Mouse (Mus musculus): ENCODE data around the gene Fuca2.
A peak's percentile ranks its signal among the peaks of the same experiment; 100 is the strongest.
"Not testable (repeated sequence)": the region's sequence is repeated elsewhere in the genome, so short reads cannot be mapped to it uniquely, and the experiment has no call there.

Gene Fuca2

GRCm38 (mm10) chr10:13499331-13499730 is at the start of gene Fuca2:
TSS of gene Fuca2 (plus strand) at chr10:13499540.
- peak; percentile 39 for DNase-seq

GRCm38 (mm10) chr10:13451640-13452039 is 47.7 kb upstream of the Fuca2 start:
- no peak for DNase-seq

GRCm38 (mm10) chr10:13453200-13453990 is 45.9 kb upstream of the Fuca2 start:
- no peak for DNase-seq

GRCm38 (mm10) chr10:13464295-13464694 is 35.0 kb upstream of the Fuca2 start:
- DNase-seq = not testable (repeated sequence)

GRCm38 (mm10) chr10:13466925-13467324 is 32.4 kb upstream of the Fuca2 start:
- DNase-seq = no peak

DNA sequence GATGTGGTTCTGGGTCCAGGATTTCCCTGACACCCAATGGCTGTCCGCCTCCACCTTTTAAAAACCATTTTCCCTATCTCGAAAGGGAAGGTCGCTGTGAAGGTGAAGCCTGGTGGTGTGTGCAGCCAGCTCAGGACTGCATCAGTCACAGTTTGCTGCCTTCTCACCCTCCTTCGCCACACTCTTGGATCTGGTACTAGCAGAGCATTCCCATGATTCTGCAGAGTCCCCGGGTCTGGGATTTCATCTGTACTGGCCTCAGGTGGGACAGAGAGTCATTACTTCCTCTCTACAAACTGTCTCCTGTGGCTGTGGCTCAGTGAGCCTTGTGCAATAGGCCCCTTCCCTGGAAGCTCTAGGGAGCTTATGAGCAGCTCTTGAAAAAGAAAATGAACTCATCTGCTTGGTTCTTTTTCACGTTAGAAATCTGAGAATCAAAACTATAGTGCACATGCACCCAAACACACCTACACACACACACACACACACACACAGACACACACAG is 31.3 kb upstream of the Fuca2 start:
- not testable (repeated sequence) for DNase-seq

GRCm38 (mm10) chr10:13470236-13470635 is 29.1 kb upstream of the Fuca2 start:
- no peak for DNase-seq

DNA sequence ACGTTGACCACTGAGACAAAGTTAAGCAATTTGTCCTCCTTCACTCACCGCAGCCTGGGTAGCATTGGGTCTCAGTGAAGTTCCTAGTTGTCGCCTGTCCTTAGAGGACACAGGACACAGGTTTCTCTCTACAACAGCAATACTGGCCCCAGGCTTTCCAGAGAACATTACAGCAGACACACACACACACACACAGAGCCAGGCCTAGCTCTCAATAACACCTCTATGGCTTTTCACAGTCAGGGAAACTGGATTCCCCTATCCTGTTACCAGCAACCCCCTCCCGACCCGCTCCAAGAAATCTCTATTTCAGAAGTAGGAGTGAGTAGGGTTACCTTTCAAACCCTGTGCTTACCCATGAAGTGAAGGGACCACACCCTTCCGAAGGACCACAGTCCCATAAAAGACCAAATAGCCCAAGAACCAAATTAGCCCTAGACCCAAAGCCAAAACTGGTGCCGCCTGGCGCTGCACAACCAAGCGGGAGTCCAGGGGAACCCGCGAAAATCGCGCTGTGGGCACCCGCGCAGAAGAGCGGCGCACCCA is 26.0 kb upstream of the Fuca2 start:
- DNase-seq = no peak

- peak; percentile 75 for DNase-seq
Measured at GRCm38 (mm10) chr10:13473833-13474567, 25.3 kb upstream of the Fuca2 start, which contains the start of gene Phactr2. TSS of gene Phactr2 (minus strand) at chr10:13474412.

DNA sequence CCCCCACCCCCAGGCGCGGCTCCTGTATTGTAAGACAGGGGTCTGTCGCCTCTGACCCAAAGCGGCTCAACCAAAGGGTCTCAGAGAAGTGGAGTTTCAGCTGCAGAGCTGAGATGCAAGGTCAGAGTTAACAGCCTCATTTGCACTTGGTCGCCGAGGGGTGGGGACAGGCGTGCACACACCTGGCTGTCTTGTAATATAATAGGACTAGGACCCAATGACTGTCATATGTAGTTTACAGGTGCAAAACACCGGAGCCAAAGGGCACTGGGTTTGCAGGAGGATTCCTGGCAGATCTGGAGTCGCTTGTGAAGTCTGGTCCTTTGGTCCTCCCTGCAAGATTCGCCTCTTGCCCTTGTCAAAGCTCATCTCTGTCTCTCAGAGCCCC is 24.8 kb upstream of the Fuca2 start:
- DNase-seq = no peak

DNA sequence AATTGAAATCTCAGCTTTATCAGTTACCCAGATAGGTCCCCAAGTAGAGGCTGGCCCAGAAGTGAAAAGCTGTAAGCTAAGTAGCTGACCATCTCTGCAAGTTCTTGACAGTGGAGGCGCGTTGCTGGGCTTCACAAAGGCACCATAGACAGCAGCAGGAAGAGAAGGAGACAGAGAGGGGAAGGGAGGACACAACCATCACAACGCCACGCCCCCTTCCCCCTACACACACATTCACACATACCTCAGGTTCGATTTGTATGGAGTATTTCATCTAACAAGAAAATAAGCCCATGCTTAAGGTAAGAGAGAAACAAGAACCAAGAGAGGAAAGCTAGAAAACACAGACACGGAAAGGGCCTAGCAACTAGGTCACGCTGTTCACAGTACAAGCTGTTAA is 24.2 kb upstream of the Fuca2 start:
- DNase-seq = peak; percentile 63

GRCm38 (mm10) chr10:13479341-13479740 is 20.0 kb upstream of the Fuca2 start:
- DNase-seq = no peak

- no peak for DNase-seq
Measured at GRCm38 (mm10) chr10:13485958-13486357, 13.4 kb upstream of the Fuca2 start.

DNA sequence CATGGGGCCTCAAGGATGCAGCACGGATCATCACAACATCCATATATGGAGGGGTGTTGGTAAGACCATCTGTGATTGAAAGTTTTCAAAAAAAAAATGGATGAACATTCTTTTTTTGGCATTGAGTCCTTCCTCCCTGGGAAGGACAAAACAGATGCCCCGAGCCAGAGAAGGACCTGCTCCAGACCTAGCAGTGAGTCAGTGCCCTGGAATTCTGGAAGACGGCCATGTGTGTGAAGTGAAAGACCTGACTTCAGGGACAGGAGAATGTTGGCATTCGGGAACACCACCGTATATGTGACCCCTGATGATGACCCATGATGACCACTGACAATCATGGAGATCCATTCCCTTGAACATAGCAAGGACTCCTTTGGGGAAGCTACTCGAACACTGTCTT is 9.7 kb upstream of the Fuca2 start:
- DNase-seq = no peak

GRCm38 (mm10) chr10:13493978-13494686 is 5.2 kb upstream of the Fuca2 start:
- no peak for DNase-seq

- no peak for DNase-seq
Measured at GRCm38 (mm10) chr10:13496315-13496714, 3.0 kb upstream of the Fuca2 start.

DNA sequence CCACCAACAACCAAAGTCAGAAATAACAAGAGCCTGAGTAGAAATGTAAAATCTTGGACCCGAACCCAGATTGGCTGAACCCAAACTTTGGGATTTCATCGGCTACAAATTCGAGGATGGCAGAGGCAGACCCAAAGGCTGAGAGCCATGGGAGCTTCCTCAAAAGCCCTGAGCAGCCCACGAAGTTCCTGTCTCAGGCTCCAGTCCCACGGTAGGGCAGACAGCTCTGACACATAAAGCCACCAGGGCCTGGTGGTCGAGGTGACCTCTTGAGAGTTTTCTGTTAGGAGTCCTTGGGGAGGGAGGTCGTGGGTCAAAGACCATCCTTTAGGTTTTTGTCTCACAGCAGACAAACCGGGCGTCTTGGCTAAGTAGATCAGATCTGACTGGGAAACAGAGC is 1.1 kb downstream of the Fuca2 start:
- DNase-seq = peak; percentile 28

DNA sequence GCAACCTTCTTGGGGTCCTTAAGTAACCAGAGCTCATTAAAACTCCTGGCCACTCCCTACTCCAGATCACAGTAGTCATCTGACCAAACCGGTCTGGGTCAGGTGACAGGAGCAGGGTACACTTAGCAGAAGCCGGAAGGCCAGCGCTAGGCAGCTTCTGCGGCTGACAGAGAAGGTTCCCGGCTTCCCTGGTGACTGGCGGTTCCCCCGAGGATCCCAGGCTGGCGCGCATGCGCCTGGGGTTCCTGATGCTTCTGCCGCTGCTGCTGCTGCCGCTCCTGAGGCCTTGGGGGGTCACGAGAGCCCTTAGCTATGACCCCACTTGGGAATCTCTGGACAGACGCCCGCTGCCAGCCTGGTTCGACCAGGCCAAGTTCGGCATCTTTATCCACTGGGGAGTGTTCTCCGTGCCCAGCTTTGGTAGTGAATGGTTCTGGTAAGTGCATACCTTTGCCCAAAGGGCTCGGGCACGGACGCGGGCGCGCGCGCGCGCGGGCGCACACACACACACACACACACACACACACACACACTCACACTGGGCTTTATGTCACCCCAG is 1.7 kb downstream of the Fuca2 start:
- peak; percentile 91 for DNase-seq

- not testable (repeated sequence) for DNase-seq
Measured at GRCm38 (mm10) chr10:13501533-13501932, 2.2 kb downstream of the Fuca2 start.

GRCm38 (mm10) chr10:13502371-13502770 is 3.0 kb downstream of the Fuca2 start:
- DNase-seq = no peak

- no peak for DNase-seq
Measured at GRCm38 (mm10) chr10:13521857-13522256, 22.5 kb downstream of the Fuca2 start.

- DNase-seq = no peak
Measured at GRCm38 (mm10) chr10:13528155-13528554, 28.8 kb downstream of the Fuca2 start.

- DNase-seq = no peak
Measured at GRCm38 (mm10) chr10:13534751-13535150, 35.4 kb downstream of the Fuca2 start.
